Mouse (Mus musculus): Measurements from ENCODE around the gene H2-M10.6. TPM values are rescaled to one million over a fixed set of nuclear protein-coding genes. Genes with fewer than 3 reads are reported as not detected.

Gene H2-M10.6
- total RNA-seq, 4 experiments from 2014 or later: not detected

- DNase-seq (ENCODE audit: low spot score in 2 of 2): no peak
These were observed 29.0 kb downstream of the H2-M10.6 start for GRCm38 (mm10) chr17:36840961-36841445.

- no peak for DNase-seq (ENCODE audit: low spot score in 2 of 2)
These were observed 31.7 kb downstream of the H2-M10.6 start for GRCm38 (mm10) chr17:36843696-36844095.

- no peak for DNase-seq (ENCODE audit: low spot score in 2 of 2)
These were observed 32.3 kb downstream of the H2-M10.6 start for GRCm38 (mm10) chr17:36844286-36844719.

- no peak for DNase-seq (ENCODE audit: low spot score in 2 of 2)
These were observed 32.8 kb downstream of the H2-M10.6 start for GRCm38 (mm10) chr17:36844725-36845124.

GRCm38 (mm10) chr17:36848911-36849310, 36.9 kb downstream of the H2-M10.6 start:
- DNase-seq (ENCODE audit: low spot score in 2 of 2): no peak

- DNase-seq (ENCODE audit: low spot score in 2 of 2): no peak
These were observed 38.0 kb downstream of the H2-M10.6 start for GRCm38 (mm10) chr17:36849992-36850391.

- no peak for DNase-seq (ENCODE audit: low spot score in 2 of 2)
These were observed 39.2 kb downstream of the H2-M10.6 start for GRCm38 (mm10) chr17:36851200-36851599.

- DNase-seq (ENCODE audit: low spot score in 2 of 2): no peak
These were observed 39.7 kb downstream of the H2-M10.6 start for GRCm38 (mm10) chr17:36851627-36852026.

- no peak for DNase-seq (ENCODE audit: low spot score in 2 of 2)
These were observed 43.5 kb downstream of the H2-M10.6 start for GRCm38 (mm10) chr17:36855484-36855883.

- no peak for DNase-seq (ENCODE audit: low spot score in 2 of 2)
These were observed 44.3 kb downstream of the H2-M10.6 start for GRCm38 (mm10) chr17:36856236-36856635.

GRCm38 (mm10) chr17:36858181-36858580, 46.2 kb downstream of the H2-M10.6 start:
- DNase-seq (ENCODE audit: low spot score in 2 of 2): no peak

GRCm38 (mm10) chr17:36861680-36862079, 49.7 kb downstream of the H2-M10.6 start:
- DNase-seq (ENCODE audit: low spot score in 2 of 2): no peak

Other genes with a start within 250 kb of the H2-M10.6 start
- gene H2-M9, start 169.5 kb upstream of the H2-M10.6 start, total RNA-seq (2022): not detected
- gene H2-M1, start 140.0 kb upstream of the H2-M10.6 start, total RNA-seq (2022): not detected
- gene H2-M10.5, start 39.3 kb upstream of the H2-M10.6 start, total RNA-seq (2022): not detected
- 10 to 100 TPM; 23.1 to 26.2 (median 24.2) TPM for gene Trim26, start 25.0 kb downstream of the H2-M10.6 start, total RNA-seq (2022)
- gene Trim15, start 55.0 kb downstream of the H2-M10.6 start, total RNA-seq (2022): under 1 TPM in 1 of 4 experiments, not detected in 3; 0.19 TPM
- gene Trim10, start 57.4 kb downstream of the H2-M10.6 start, total RNA-seq (2022): not detected
- gene Trim40, start 78.0 kb downstream of the H2-M10.6 start, total RNA-seq (2022): under 1 TPM in 1 of 4 experiments, not detected in 3; 0.24 TPM
- not detected for gene Trim31, start 85.9 kb downstream of the H2-M10.6 start, total RNA-seq (2022)
- 1 to 10 TPM; 5.6 to 8.0 (median 6.5) TPM for gene Rnf39, start 130.7 kb downstream of the H2-M10.6 start, total RNA-seq (2022)
- gene Ppp1r11, start 139.6 kb downstream of the H2-M10.6 start, total RNA-seq (2022): 100 to 1,000 TPM; 107 to 144 (median 137) TPM
- gene Znrd1, start 146.4 kb downstream of the H2-M10.6 start, total RNA-seq (2022): 10 to 100 TPM; 23.9 to 39.6 (median 33.0) TPM
- gene Znrd1as, start 146.4 kb downstream of the H2-M10.6 start, total RNA-seq (2022): 1 to 10 TPM; 4.7 to 7.3 (median 6.6) TPM
- gene 2410137M14Rik, start 169.1 kb downstream of the H2-M10.6 start, total RNA-seq (2022): 1 to 10 TPM in 1 of 4 experiments, under 1 TPM in 2, not detected in 1; 0.86 to 1.3 (median 0.89) TPM
- gene H2-M5, start 177.4 kb downstream of the H2-M10.6 start, total RNA-seq (2022): 1 to 10 TPM in 2 of 4 experiments, under 1 TPM in 2; 0.44 to 1.6 (median 0.97) TPM
- 10 to 100 TPM in 1 of 4 experiments, 1 to 10 TPM in 3; 8.1 to 10.5 (median 9.0) TPM for gene Zfp57, start 189.0 kb downstream of the H2-M10.6 start, total RNA-seq (2022)
- gene Mog, start 211.2 kb downstream of the H2-M10.6 start, total RNA-seq (2022): 10 to 100 TPM; 52.5 to 55.9 (median 54.6) TPM
- gene Gabbr1, start 233.8 kb downstream of the H2-M10.6 start, total RNA-seq (2022): 100 to 1,000 TPM; 662 to 748 (median 699) TPM